Mouse (Mus musculus) ES-Bruce4 (cell line): Measurements from ENCODE around the gene Herc6.

ENCODE experiments used
- CTCF ChIP-seq: IDR thresholded peaks from one replicate; pipeline ENCODE4 v1.8.1; 2011; ENCODE audit warnings: low read depth, low read length
- POLR2A ChIP-seq: IDR thresholded peaks from one replicate; pipeline ENCODE4 v1.8.1; 2011; ENCODE audit warnings: low read length; ENCODE audit not compliant: insufficient read depth

DNA sequence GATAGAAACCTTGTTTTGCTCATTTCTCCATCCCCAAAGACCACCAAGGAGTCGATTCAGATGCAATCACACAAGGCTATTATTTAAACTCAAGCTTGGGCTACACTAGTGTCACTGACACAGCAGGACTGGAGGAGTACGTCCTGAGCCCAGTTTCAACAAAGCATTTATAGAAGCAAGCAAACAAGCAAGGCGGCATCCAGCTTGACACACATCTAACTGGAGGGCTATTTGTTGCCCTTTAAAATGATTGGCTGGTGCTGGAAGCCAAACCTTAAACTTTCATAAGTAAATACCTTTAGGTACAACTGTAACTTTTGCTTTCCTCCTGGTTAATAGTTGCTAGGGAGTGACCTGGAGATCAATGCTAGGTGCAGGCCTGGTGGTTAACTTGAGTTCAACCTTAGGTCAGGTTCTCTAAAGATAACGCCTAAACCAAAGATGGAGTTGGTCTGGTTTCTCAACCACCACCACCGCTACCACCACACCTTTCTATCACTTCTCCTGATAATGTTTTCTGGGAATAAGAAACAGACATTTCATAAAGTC lies 39.8 kb upstream of the Herc6 start:
- no peak for TF ChIP-seq POLR2A
- no peak for TF ChIP-seq CTCF
